Mouse (Mus musculus) CD8-positive naive resting alpha-beta T cell, adult 2 months (primary cell): ENCODE results near the gene Zfp280b.
"Not testable (repeated sequence)": the region's sequence is repeated elsewhere in the genome, so short reads cannot be mapped to it uniquely, and the experiment has no call there.

ENCODE experiments used
- DNase-seq, 2 experiments: peaks; one replicate each; pipeline ENCODE4 v3.0.0; 2022; ENCODE audit warnings: low read depth in 2 of 2, low spot score in 2 of 2

The Zfp280b gene

DNA sequence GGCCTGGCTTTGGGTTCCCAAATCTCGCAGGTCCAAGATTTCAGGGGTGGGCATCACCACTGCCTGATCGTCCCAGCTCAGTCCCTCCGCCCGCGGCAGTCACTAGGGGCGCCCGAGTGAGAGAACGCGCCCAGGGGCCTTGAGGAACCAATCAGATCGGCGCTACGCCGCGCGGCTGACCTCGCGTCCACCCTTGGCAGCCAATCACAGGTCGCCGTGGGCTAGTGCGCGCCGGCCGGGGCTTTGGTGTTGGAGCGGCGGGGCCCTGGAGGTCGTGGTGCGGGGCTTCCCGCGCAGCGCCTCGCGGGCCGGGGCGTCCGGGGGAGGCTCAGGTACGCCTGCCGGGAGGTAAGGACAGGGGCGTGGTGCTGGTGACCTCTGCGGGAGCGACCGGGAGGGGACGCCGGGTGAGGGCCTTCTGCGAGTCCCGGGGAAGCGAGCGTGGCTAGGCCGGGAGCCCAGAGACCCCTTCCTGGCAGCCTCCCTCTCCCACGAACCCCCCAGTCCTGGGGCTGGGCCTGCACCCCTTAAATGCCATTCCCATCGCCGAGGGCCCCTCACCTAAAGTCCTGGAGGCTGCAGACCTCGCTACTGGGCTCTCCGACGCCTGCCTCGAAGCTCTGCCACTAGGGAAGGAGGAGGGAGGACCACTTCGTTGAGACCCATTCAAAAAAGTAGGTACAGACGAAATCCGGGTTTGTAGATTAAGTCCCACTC is at the start of gene Zfp280b:
Gene Zfp280b (plus strand): TSS at position 249 of the 717 bp plus-strand sequence.
- DNase-seq, result peak; percentile 87 to 92

- no peak for DNase-seq
Measured at GRCm38 (mm10) chr10:75990430-75991042, 41.9 kb upstream of the Zfp280b start.

GRCm38 (mm10) chr10:75993616-75994240 is 38.7 kb upstream of the Zfp280b start:
- no peak for DNase-seq

DNA sequence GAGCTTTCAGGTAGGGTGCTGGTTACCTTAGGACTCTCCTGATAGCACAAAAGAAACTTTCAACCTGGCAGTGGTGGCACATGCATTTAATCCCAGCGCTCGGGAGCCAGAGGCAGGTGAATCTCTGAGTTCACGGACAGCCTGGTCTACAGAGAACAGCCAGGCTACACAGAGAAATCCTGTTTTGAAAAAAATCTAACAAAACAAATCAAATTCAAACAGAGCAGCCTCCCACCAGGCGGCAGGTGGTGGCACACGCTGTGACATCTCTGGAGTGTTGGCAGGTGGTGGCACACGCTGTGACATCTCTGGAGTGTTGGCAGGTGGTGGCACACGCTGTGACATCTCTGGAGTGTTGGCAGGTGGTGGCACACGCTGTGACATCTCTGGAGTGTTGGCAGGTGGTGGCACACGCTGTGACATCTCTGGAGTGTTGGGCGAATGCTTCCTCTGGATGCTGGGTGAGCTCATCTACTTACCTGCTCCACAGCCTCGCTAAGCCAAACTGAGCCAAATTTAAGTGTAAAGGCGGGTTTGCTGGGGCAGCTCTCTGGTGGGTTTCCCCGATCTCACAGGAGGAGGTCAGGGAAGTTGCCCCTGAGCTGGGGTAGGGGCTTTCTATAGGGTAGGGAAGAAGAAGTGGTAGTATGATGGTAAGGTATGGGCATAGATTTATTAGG is 37.8 kb upstream of the Zfp280b start:
- DNase-seq, result not testable (repeated sequence)

DNA sequence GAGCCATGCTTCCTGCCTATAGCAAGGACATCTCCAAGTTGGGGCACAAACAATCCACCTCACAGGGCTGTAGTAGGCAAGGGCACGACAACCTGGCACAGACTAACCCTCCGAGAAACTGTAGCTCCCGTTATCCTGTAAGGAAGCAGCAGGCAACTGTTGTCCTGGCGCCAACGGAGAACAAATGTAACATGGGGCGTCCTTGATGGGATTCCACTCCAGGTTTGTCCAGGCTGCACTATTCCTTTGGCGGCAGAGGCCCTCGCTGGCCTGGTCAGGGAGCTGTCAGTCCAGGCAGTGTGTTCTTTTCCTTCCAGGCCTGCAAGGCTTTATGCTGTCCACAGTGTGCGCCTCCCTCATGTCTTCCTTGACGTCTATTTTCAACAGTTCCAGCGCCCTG is 37.0 kb upstream of the Zfp280b start:
- no peak for DNase-seq

DNA sequence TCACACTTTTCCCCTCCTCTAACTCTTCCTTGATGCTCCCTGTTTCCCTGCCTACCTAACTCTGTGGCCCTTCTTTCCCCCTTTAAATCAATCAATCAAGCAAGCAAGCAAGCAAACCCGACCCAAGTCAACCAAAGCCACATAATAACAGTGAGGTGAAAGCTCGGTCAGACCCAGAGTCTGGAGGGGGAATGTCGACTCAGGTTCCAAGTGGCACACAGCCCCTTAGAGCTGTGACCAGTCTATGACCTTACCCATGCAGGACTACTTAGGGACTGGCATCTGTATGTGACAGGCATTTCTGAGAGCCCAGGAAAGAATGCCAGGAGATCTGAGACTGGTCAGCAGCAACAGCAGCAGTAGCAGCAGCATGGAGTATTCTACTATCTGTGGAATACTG is 36.1 kb upstream of the Zfp280b start:
- no peak for DNase-seq

DNA sequence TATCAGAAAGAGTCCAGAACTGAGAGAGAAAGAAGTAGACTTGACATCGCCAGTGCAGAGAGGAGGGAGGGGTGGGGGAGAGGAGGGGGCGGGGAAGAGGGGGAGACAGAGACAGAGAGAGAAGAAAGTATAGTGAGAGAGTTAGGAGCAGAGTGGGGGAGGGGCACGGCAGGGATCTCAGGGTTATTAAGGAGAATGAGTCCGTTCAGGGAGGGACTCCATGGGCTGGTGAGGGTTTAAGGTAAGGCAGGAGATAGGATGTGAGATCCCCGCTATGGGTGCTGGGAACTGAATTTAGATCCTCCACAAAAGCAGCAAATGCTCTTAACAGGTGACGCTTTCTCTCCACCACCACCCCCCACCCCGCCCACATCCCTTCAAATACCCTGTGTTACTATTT is 31.3 kb upstream of the Zfp280b start:
- DNase-seq, result no peak

- no peak for DNase-seq
Measured at GRCm38 (mm10) chr10:76002101-76002521, 30.3 kb upstream of the Zfp280b start.

DNA sequence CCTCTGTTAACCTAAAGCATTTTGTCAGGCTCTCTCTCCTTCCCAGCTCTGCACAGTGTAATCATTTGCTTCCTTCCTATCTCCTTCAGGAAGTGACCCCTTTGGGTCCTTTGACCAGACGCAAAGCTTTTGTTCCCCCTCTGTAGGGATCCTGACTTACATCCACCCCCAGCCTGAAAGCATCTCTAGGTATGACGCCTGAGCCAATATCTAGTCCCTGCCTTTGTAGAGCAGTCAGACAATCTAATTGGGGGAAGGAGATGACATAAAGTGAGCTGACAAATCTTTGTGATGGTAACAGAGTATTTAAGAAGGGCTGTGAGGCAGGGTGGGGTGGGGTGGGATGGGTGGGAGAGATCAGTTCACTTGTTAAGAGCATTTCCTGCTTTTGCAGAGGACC is 29.8 kb upstream of the Zfp280b start:
- no peak for DNase-seq

DNA sequence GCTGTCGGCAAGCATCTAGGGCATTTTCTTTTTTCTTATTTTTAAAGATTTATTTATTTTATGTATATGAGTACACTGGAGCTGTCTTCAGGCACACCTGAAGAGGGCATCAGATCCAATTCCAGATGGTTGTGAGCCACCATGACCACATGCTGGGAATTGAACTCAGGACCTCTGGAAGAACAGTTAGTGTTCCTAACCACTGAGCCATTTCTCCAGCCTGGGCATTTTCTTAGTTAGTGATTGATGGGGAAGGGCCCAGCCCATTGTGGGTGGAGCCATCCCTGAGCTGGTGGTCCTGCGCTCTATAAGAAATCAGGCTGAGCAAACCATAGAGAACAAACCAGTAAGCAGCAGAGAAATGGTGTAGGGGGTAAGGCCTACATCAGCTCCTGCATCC is 29.2 kb upstream of the Zfp280b start:
- no peak for DNase-seq

- no peak for DNase-seq
Measured at GRCm38 (mm10) chr10:76006385-76006784, 26.1 kb upstream of the Zfp280b start.

DNA sequence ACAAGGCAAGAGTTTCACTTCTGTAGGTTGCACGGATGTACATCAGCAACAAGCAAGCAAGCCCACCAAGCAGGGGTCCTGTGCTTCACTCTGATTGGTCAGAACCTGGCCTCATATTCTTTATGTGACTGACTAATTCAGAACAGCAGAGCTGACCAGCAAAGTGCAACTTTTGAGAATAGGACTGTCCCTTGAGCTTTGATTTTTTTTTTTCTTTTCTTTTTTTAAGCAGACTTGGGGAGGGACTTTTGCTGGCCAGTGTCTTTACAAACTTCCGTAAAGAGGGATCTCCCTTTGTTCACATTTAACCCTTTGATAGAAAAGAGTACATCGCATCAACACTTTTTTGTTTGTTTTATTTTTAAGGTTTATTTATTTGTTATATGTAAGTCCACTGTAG is 22.6 kb upstream of the Zfp280b start:
- no peak for DNase-seq

DNA sequence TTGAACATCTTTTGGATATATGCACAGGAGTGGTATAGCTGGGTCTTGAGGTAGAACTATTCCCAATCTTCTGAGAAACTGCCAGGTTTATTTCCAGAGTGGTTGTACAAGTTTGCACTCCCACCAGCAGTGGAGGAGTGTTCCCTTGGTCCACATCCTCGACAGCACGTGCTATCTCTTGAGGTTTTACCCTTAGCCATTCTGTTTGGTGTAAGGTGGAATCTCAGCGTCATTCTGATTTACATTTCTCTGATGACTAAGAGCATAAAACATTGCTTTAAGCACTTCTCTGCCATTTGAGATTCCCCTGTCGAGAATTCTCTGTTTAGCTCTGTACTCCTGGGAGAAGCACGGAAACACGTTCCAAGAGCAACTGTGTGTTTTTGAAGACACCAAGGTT is 19.5 kb upstream of the Zfp280b start:
- no peak for DNase-seq

DNA sequence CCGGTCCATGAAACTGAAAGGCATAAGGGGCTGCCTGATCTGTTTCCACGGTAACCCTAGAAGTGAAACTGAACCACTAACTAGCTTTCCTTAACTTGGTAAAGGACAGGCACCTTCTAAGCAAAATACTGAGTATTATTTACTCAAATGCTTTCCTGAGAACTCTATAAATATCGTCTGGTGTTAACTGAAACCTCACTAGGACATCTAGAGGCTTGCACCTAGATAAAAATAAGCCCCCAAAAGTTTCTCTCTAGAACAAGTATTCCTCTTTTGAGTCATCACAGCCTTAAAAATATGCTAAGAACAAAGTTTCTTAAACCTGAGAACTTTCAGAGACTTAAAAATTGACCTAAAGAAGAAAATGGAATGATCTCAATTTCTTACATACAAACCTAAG is 15.6 kb upstream of the Zfp280b start:
- no peak for DNase-seq

DNA sequence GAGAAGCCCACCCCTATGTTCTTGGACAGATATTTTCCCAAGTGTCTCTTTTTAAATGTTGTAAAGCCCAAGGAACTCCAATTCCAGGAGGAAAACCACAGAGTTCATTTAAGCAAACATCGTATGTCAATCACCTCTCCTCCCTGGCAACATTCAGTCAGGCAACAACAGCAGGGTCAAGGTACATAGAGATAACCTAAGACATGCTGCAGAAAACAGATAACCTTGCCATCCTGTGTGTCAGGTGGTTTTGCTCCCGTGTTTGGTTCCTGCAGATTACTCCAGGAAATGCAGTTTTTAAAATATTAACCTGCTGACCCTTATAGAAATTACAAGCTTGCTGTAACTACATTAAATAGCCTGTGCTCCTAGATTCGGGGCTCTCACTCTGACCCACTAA is 10.7 kb upstream of the Zfp280b start:
- DNase-seq, result no peak

DNA sequence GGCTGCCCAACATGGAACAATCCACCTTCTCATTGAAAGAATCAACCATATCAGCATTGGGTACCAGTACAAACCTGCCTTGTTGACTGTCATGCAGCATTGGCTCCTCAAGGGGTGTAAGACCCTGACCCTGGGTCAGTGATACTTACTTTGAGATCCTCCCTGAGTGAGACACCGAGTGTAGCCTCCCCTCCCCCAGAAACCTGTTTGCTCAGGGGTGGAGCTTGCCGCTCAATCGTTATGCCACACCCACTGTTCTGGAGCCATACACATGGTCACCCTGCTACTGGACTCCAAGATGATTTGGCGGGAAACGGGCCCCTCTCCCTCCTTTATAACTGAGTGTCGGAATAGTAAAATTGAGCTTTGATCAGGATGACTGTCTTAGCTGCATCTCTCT is 8.5 kb upstream of the Zfp280b start:
- no peak for DNase-seq

- no peak for DNase-seq
Measured at GRCm38 (mm10) chr10:76025470-76026190, 6.8 kb upstream of the Zfp280b start.

GRCm38 (mm10) chr10:76027127-76028015 is 5.1 kb upstream of the Zfp280b start:
- no peak for DNase-seq

- DNase-seq, result no peak
Measured at GRCm38 (mm10) chr10:76028016-76028366, 4.5 kb upstream of the Zfp280b start.

- DNase-seq, result no peak
Measured at GRCm38 (mm10) chr10:76028396-76028795, 4.1 kb upstream of the Zfp280b start.
